Mouse (Mus musculus) layer of hippocampus, adult 8-10 months (tissue): ENCODE data around the gene Hesx1. TPM values are rescaled to one million over a fixed set of nuclear protein-coding genes. Genes with fewer than 3 reads are reported as not detected.

Experiments
- DNase-seq, 2 experiments: peaks; one replicate each; pipeline ENCODE4 v3.0.0; 2022; ENCODE audit warnings: low spot score in 2 of 2
- total RNA-seq, 4 experiments: library from RNA; stranded (reverse); gene quantifications; 2 replicates each; pipeline ENCODE4 v1.2.4; 2022

Hesx1 gene
- total RNA-seq, 4 experiments from 2014 or later, result not detected

DNA sequence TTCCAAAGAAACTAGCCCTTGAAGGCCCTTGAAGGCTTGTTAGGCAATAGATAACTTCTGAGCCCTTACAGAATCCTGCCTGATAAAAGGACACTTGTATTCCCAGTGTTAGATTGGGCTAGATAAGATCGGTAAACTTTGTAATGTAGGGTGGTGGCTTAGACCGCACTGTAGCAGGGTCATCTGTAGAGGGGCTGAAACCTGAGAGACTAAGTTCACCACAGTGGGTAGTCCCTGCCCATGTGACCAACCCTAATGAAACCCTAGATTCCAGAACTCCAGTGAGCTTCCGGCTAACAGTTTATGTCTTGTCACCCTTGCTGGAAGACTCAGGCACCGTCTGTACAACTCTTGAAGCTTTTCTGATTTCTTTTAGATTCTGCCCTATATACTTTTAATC is 19.4 kb downstream of the Hesx1 start:
- no peak for DNase-seq

DNA sequence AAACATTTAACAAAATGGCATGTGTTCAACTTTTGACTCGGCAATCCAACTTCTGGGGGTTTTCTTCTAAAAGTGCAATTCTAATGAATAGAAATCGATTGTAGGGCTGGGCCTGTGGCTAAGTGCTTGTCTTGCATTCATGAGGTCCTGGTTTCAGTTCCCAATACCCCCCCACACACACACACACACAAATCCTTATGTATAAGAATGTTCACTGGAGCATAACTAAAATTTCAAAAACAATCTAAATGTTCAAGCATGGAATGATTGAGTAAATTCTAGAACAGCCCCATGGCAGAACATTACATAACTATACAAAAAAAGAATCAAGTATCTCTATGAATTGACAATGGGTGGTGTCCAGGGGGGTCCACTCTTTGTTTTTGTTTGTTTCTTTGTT is 23.7 kb downstream of the Hesx1 start:
- no peak for DNase-seq

DNA sequence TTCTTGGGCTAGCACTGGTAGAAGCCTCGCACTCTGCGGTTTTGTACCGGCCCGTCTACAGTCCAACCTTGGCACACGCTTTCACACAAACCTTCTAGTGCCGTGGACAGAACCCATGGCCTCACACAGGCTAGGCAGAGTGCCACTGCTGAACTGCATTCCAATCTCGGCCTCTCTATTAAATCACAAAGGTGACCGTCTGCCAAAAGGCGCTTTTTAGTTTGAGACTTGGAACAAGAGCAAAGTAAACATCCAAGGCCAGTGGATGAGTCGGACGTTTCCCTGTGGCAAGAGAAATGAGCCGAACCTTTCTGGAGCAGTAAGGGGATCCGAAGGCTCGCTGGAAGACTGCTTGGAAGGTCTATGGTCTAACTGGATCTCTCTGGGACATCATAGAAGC is 25.6 kb downstream of the Hesx1 start:
- DNase-seq, result no peak

DNA sequence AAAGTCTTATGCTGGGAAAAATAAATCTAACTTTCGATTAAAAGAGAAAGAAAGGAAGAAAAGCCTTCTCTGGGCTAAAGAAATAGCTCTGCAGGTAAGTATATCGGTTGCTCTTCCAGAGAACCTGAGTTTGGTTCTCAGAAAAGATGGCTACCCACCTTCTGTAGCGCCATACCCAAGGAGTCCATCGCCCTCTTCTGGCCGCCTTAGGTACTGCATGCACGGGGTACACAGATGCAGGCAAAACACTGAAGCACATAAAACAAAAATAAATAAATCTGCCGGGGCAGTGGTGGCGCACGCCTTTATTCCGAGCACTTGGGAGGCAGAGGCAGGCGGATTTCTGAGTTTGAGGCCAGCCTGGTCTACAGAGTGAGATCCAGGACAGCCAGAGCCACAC is 28.7 kb downstream of the Hesx1 start:
- no peak for DNase-seq

GRCm38 (mm10) chr14:27024664-27025063 is 30.4 kb downstream of the Hesx1 start:
- DNase-seq, result no peak

DNA sequence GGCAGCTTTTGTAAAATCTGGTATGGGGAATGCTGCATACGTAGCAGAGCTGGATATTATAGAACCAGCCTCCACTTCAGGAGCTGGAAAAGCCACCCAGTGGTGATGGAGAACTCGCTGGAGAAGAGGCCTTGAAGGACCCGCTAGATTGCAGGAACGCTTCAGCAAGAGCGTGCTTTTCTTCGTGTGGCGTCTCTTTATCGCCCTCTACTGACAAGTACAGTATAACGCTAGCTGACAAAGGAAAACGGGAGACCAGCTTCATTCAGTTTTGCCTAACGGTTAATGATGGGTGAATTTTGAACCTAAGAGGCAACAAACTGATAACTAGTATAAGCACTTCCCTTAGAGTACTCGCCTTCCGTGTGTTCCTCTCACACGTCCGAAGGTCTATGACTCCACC is 35.6 kb downstream of the Hesx1 start:
- peak; percentile 29 to 52 for DNase-seq

DNA sequence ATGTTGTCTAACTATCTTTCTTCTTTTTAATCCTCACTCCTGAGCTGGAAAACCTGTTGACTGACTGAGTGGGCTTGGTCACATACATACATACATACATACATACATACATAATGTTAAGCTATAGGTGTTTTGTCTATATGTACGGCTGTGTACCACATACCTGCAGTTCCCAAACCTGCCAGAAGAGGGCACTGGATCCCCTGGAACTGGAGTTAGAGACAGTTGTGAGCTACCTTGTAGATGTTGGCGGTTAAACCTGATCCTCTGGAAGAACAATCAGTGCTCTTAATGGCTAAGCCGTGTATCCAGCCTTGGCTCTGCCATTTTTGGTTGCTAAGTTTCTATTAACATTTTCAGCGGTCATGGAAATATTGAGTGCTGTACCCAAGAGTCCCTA is 36.9 kb downstream of the Hesx1 start:
- peak in 1 of 2 experiments; percentile 62 for DNase-seq

DNA sequence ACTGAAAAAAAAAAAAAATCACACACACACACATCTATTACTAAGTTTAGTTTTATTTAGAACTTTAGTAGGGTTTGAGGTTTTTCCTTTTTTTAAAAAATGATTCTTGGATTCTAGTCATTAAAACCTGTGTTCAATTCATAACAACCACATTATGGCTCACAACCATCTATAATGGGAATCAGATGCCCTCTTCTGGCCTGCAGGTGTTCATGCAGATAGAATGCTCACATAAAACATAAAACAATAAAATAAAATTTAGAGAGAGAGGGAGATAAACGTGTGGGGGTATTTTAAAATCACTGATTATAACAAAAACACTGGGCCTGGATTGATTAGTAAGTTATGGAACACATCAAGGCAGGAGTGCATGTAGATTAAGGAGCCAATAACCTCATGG is 43.3 kb downstream of the Hesx1 start:
- DNase-seq, result no peak

- DNase-seq, result peak; percentile 77 to 79
Observed at GRCm38 (mm10) chr14:27038783-27039182, 44.6 kb downstream of the Hesx1 start, which contains the start of gene Il17rd. Il17rd (plus strand) TSS chr14:27038941.

- DNase-seq, result no peak
Observed at GRCm38 (mm10) chr14:27039281-27040248, 45.3 kb downstream of the Hesx1 start.

DNA sequence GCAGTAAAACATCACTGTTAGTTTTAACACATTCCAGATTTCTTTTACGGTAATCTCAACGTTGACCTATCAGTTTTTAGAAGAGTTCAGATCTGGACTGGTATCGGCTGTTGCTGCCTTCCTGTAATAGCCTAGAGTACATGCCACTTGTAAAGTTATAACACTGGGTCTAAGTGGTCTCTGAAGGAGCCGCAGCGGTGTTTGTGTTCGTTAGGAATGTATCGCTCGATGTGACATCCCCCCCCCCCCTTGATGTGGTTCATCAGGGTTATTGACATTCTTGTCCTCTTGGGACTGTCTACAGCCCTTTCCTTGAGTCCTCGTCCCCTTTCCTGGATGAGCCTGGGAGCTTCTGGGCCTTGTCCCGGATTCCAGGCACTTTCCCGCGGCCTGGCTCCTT is 46.2 kb downstream of the Hesx1 start:
- no peak for DNase-seq

- DNase-seq, result no peak
Observed at GRCm38 (mm10) chr14:27042280-27042983, 48.2 kb downstream of the Hesx1 start.

- no peak for DNase-seq
Observed at GRCm38 (mm10) chr14:27043416-27043815, 49.2 kb downstream of the Hesx1 start.

GRCm38 (mm10) chr14:27044221-27044966 is 50.2 kb downstream of the Hesx1 start:
- DNase-seq, result no peak

DNA sequence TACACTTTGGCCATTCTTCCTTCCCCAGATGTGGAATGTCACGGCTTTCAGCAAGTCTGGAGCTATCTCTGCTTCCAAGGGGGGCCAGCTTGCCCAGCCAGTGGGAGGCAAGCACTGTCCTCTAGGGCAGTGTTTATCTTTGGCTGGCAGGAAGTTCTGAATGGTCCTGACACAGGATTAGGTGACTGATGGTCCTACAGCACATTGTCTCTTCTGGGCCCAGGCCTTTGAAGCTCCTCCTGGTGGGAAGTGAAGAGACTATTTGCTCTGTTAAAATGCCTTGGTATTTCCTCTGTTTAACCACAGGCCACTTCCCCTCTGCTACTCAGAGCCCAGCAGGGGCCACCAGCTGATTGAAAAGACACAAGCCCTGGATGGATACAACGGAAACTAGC is 50.7 kb downstream of the Hesx1 start:
- no peak for DNase-seq

DNA sequence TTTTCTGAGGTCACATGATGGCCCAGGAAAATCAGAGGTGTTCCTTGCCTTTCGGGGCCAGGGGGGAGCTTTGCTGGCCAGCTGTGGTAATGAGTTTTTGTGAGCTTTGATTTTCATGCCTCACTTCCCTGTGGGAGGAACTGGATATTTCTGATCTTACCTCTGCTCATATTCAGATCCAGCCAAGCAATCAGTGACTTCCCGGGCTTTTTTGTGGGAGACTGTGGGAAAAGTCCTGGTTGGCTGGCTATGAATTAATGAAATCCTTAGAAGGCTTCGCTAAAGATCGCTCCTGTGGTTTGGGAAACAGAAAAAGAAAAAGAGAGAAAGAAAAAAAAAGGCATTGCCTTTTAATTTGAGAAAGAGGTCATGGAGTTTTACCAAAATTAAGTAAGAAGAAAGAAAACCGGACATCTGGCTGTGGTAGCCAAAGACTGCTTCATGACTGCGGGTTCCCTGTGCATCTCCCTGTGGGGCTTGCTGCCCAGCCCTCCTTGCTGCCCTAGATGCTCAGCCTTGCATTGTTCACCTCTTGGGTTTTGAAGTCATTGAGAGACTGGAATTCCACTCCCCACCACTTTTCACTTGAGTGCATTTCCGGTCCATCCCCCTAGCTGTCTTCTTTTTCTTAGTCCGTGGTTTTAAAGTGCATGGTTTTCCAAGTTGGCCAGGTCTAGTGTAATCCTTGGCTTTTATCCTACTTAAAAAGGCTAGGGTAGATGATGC is 54.2 kb downstream of the Hesx1 start:
- no peak for DNase-seq

GRCm38 (mm10) chr14:27050043-27050442 is 55.8 kb downstream of the Hesx1 start:
- DNase-seq, result no peak

DNA sequence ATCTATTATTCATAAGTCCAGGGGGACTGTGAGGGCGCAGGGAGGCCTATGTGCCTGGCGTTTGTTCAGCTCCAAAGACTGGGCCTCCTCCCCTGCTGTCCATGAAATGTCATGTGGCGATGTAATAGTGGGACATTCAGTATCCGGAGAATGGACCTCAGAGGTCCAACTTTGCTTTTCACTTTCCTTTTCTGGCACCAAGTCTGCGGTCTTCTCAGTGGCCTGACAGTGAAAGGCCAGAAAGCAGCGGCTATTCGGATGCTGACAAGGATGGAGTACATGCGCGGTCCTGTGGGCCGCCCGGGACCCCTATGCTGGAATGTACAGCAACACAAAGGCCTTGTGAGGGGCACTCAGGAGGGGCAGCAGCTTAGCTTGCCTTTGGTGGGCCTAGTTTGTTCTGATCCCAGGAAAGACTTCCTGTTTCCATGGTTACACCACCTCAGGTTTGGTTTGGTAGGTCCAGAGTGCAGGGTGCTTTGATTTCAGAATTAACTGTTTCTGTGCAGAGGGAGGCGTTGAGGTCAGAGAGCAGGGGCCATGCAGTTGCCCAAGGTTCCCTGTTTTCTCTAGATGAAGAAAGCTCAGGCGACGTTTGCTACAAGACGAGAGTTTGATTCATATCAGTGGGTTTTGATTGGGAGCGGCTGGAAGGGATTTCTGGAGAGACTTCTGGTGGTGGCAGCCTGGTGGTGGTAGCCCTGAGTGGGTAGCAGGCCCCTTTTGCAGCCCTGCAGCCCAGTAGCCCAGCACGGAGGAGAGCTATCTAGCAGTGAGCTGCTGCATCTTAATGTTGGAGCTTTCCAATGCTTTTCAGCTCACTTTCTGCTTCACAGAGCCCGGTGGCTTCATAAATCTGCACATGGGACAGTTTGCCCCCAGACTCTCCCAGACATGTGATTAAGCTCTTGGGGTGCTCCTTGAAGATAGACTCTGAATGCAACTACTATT is 56.6 kb downstream of the Hesx1 start:
- DNase-seq, result no peak

DNA sequence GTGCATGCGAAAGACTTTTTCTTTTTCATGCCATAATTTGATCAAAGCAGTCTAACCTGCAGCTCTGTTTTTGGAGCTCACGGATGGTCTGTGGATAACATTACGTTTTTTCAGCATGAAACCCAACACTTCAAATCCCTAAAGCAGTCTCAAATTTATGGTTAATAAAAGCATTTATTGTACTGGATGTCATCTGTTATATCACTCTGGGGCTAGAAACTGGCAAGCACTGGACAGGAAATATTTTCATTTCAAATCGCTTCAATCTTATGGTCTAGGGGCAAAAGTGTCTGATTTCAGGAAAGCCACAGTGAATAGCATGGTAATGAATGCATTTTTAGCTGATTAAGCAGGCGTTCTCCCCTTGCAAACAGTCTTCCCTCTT is 57.3 kb downstream of the Hesx1 start:
- DNase-seq, result no peak
